Mouse (Mus musculus) limb, embryonic 10.5 days (tissue): ENCODE measurements around the gene Dnali1. TPM values are rescaled to one million over a fixed set of nuclear protein-coding genes. Genes with fewer than 3 reads are reported as not detected.

Source experiments
- DNase-seq: peaks from one replicate; pipeline ENCODE4 v3.0.0-alpha.2; 2017; ENCODE audit warnings: low spot score
- H3K27ac ChIP-seq: fragments of 300-500 bp; sonication (generic); 2 replicates; pipeline ENCODE4 v1.5.1; 2016; ENCODE audit warnings: mild to moderate bottlenecking
- H3K27me3 ChIP-seq: fragments of 300-500 bp; sonication (generic); 2 replicates; pipeline ENCODE4 v1.6.1; 2016; ENCODE audit warnings: low read depth, mild to moderate bottlenecking; ENCODE audit not compliant: poor library complexity, severe bottlenecking
- H3K36me3 ChIP-seq: fragments of 300-500 bp; sonication (generic); 2 replicates; pipeline ENCODE4 v1.6.1; 2016; ENCODE audit warnings: mild to moderate bottlenecking, moderate library complexity
- H3K4me1 ChIP-seq: fragments of 300-500 bp; sonication (generic); 2 replicates; pipeline ENCODE4 v1.6.1; 2016
- H3K4me3 ChIP-seq: fragments of 300-500 bp; sonication (generic); 2 replicates; pipeline ENCODE4 v1.5.1; 2016; ENCODE audit warnings: mild to moderate bottlenecking, moderate library complexity
- H3K9me3 ChIP-seq: fragments of 300-500 bp; sonication (generic); replicated peaks from 2 replicates; pipeline ENCODE4 v1.6.1; 2016; ENCODE audit warnings: mild to moderate bottlenecking
- WGBS: fragments of 180-500 bp; shearing (Covaris S2); methylation state at CpG from one replicate; pipeline ENCODE4 v1.1.7; 2016; 5-methylcytosine and 5-hydroxymethylcytosine counted together
- polyA plus RNA-seq: library from polyadenylated mRNA; unstranded; fragments of >200 nt; fragmentation: Nextera tagmentation; extraction: Ambion mirVana; gene quantifications from 2 replicates; pipeline ENCODE4 v1.2.1, GENCODE M21; 2016

Gene Dnali1
- polyA plus RNA-seq, 1 experiment from 2014 or later, result 0.09 TPM

DNA sequence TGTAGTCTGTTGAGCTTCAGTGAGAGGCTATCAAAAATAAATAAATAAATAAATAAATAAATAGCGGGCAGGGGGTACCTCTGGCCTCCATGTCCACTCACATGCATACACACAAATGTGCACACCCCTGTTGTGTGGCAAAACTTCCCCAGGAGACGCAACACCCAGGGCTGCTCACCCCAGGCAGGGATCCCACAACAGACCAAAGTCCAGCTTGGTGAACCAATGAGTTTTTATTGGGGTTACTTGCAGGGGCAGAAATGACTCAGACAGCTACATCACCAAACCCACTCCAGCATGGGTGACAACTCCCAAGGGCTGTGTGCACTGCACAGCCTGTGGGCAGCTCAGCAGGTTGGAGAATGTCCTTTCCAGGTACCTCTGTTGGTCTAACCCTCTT lies 12.2 kb upstream of the Dnali1 start:
- Histone ChIP-seq H3K27me3 (no peaks in the 10 kb centered on the region), H3K27ac (no peak overlapping the region), H3K4me3 (no peak overlapping the region), H3K9me3 (no peaks in the 10 kb centered on the region), H3K4me1 (no peaks in the 10 kb centered on the region), H3K36me3 (peaks cover 61% of the 10 kb centered on the region)
- 91% methylated on average over 2 of the region's 2 CpGs for WGBS
- DNase-seq, result no peak

- DNase-seq, result peak; percentile 98
- peaks cover 38% of the 10 kb centered on the region for H3K36me3 ChIP-seq
- WGBS, result 1% methylated on average over 78 of the region's 78 CpGs
- H3K9me3 ChIP-seq, result no peaks in the 10 kb centered on the region
- peak within 1 kb of the TSS; percentile 97 for H3K4me3 ChIP-seq
- peaks cover 20% of the 10 kb centered on the region; the same call in 1 of the 2 replicates for H3K27me3 ChIP-seq
- peaks cover 23% of the 10 kb centered on the region for H3K4me1 ChIP-seq
- H3K27ac ChIP-seq, result peak within 1 kb of the TSS; percentile 86
Measured at GRCm38 (mm10) chr4:125066490-125067370, 1.2 kb upstream of the Dnali1 start, which contains the start of gene Snip1. Snip1 (plus strand) TSS chr4:125066672.

- Histone ChIP-seq H3K4me1 (peaks cover 25% of the 10 kb centered on the region), H3K4me3 (no peak overlapping the region), H3K27me3 (peaks cover 33% of the 10 kb centered on the region; the same call in 1 of the 2 replicates), H3K27ac (no peak overlapping the region), H3K36me3 (peaks cover 9% of the 10 kb centered on the region), H3K9me3 (no peaks in the 10 kb centered on the region)
- DNase-seq, result no peak
- 76% methylated on average over 8 of the region's 8 CpGs for WGBS
Measured at GRCm38 (mm10) chr4:125063829-125064228, 1.7 kb downstream of the Dnali1 start.

DNA sequence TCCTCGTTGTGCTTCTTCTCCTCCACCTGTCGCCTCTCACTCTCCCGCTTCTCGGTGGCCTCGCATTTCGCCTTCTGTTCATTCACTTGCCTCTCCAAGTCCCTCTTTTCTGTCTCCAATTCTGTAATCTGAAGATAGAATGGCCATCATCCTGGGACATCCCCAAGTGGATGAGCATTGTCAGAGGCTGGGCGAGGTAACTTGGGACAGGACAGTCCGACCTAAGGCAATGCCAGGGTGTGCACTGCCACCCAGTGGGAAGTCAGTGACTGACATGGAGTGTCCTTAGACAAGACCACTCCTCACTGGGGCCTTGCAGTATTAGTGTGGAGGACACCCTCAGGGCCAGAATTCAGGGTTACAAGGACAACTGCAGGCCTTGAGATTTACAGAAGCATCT lies 6.5 kb downstream of the Dnali1 start:
- DNase-seq, result peak; percentile 70
- Histone ChIP-seq H3K4me1 (peaks cover 39% of the 10 kb centered on the region), H3K27me3 (peaks cover 38% of the 10 kb centered on the region), H3K4me3 (peak overlapping the region; percentile 13; the same call in 1 of the 2 replicates), H3K27ac (no peak overlapping the region), H3K9me3 (no peaks in the 10 kb centered on the region), H3K36me3 (peaks cover 23% of the 10 kb centered on the region)
- WGBS, result 3% methylated on average over 8 of the region's 8 CpGs

GRCm38 (mm10) chr4:125058033-125058432 lies 7.5 kb downstream of the Dnali1 start:
- no peak for DNase-seq
- Histone ChIP-seq H3K27me3 (peaks cover 42% of the 10 kb centered on the region), H3K4me3 (no peak overlapping the region), H3K27ac (no peak overlapping the region), H3K4me1 (peaks cover 39% of the 10 kb centered on the region), H3K36me3 (peaks cover 33% of the 10 kb centered on the region), H3K9me3 (no peaks in the 10 kb centered on the region)
- WGBS, result 60% methylated on average over 5 of the region's 5 CpGs

DNA sequence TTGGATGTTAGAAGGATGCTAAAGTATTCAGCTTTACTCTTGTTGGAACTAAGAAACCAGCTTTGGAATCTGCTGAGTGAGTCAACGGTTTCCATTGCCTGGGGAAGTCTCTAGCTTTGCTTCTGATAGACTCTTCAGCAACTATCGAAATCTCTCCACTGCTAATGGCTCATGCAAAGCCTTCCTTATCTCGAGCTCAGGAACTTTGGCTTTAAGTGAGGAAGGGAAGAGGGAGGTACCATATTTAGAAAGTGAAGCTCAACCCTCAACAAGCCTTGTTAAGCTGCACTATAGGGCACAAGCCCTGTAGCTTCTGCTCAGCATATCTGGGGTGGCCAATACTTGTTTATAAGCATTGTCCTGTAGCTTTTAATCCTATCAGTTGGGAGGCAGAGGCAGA lies 8.2 kb downstream of the Dnali1 start:
- H3K4me3 ChIP-seq, result no peak overlapping the region
- DNase-seq, result no peak
- H3K9me3 ChIP-seq, result no peaks in the 10 kb centered on the region
- peaks cover 45% of the 10 kb centered on the region for H3K27me3 ChIP-seq
- H3K4me1 ChIP-seq, result peaks cover 39% of the 10 kb centered on the region
- H3K36me3 ChIP-seq, result peaks cover 41% of the 10 kb centered on the region
- peak overlapping the region; percentile 20; the same call in 1 of the 2 replicates for H3K27ac ChIP-seq
- 47% methylated on average over 3 of the region's 3 CpGs for WGBS

GRCm38 (mm10) chr4:125056476-125056875 lies 9.0 kb downstream of the Dnali1 start:
- peaks cover 49% of the 10 kb centered on the region for H3K36me3 ChIP-seq
- H3K9me3 ChIP-seq, result no peaks in the 10 kb centered on the region
- H3K27ac ChIP-seq, result peak overlapping the region; percentile 57; the same call in 1 of the 2 replicates
- H3K4me1 ChIP-seq, result peaks cover 39% of the 10 kb centered on the region
- H3K27me3 ChIP-seq, result peaks cover 46% of the 10 kb centered on the region
- no peak overlapping the region for H3K4me3 ChIP-seq
- peak; percentile 47 for DNase-seq
- WGBS, result 48% methylated on average over 4 of the region's 4 CpGs

- no peak overlapping the region for H3K27ac ChIP-seq
- H3K4me3 ChIP-seq, result no peak overlapping the region
- H3K36me3 ChIP-seq, result peaks cover 59% of the 10 kb centered on the region
- 93% methylated on average over 9 of the region's 9 CpGs for WGBS
- H3K27me3 ChIP-seq, result peaks cover 45% of the 10 kb centered on the region
- peaks cover 39% of the 10 kb centered on the region for H3K4me1 ChIP-seq
- no peaks in the 10 kb centered on the region for H3K9me3 ChIP-seq
- DNase-seq, result no peak
Measured at GRCm38 (mm10) chr4:125055385-125055784, 10.1 kb downstream of the Dnali1 start.

DNA sequence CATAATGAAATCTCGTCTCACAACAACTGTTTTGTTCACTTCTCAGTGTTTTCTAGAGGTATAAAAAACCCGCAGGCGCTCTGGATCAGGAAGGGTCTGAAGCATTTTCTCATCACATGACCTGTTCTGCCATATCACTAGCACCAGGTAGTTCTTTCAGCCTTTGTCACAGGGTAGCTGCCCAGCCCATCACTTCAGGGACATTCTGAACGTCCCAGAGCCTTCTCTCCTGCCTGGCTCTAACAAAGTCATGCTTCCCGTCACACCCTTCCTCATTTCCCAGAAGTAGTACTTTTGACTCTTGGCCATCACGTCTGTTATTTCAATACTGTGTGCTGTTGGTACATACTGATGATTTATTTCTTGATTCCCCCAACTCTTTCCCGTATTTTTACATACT lies 21.0 kb downstream of the Dnali1 start:
- no peaks in the 10 kb centered on the region for H3K9me3 ChIP-seq
- H3K4me1 ChIP-seq, result no peaks in the 10 kb centered on the region
- no peak overlapping the region for H3K27ac ChIP-seq
- no peak for DNase-seq
- H3K4me3 ChIP-seq, result no peak overlapping the region
- 91% methylated on average over 7 of the region's 7 CpGs for WGBS
- H3K36me3 ChIP-seq, result peaks cover 99% of the 10 kb centered on the region
- H3K27me3 ChIP-seq, result no peaks in the 10 kb centered on the region

DNA sequence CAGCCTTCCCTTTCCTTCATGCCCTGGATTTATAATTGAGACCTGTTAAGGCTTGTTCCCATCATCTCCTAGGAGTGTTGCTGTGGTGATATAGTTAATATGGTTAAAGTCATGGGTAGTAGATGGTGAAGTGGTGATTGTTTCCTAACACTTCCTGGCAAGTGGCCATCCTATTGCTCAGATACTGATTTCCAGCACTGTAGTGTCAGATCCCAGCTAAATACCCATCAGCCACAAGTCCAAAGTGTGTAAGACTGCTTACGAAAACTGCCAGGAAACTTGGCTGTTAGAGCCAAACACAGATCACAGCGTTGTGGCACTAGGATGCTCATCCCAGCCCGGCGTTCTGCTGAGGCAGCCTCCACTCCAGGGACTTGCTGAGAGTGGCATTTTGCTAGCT lies 31.2 kb downstream of the Dnali1 start:
- no peak for DNase-seq
- Histone ChIP-seq H3K27ac (no peak overlapping the region), H3K4me1 (peaks cover 16% of the 10 kb centered on the region), H3K9me3 (no peaks in the 10 kb centered on the region), H3K4me3 (no peak overlapping the region), H3K27me3 (no peaks in the 10 kb centered on the region), H3K36me3 (peaks cover 71% of the 10 kb centered on the region)
- 94% methylated on average over 4 of the region's 4 CpGs for WGBS

- under 1% methylated on average over 50 of the region's 50 CpGs for WGBS
- H3K9me3 ChIP-seq, result no peaks in the 10 kb centered on the region
- H3K4me1 ChIP-seq, result peaks cover 18% of the 10 kb centered on the region
- peaks cover 34% of the 10 kb centered on the region for H3K27me3 ChIP-seq
- H3K4me3 ChIP-seq, result peak overlapping the region; percentile 99
- peak overlapping the region; percentile 89 for H3K27ac ChIP-seq
- peak; percentile 99 for DNase-seq
- peaks cover 30% of the 10 kb centered on the region for H3K36me3 ChIP-seq
Measured at GRCm38 (mm10) chr4:125029891-125030614, 35.5 kb downstream of the Dnali1 start.

DNA sequence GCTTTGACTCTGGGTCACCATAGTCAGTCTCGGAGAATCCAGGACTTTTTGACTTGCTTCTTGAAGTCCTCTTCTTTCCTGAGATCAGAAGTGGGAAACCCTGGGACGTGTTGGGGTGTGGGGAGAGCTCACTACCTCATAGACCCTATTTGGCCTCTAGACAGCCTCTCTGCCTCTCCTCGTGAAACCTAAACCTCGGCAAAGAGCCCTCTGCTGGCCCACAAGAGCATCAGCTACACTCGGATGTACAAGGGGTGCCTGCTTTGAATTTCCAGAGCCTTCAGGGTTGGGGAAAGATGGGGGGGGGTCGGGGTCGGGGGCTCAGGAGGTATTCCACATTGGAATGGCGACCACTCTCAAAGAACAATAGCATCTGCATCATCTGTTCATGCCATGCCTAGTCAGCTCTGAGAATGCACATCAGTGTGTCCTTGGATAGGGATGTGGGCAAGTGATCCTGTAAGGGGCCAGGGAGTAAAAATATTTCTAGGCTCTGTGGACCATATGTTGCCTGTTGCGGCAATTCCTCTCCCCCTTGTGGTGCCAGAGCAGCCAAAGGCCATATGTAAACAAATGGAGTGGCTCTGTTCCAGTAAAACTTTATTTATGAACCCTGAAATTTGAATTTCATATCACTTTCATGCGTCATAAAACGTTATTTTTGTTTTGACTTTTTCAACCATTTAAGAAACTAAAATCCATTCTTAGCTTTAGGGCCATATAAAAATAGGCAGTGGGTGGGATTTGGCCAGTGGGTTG lies 44.5 kb downstream of the Dnali1 start:
- Histone ChIP-seq H3K36me3 (no peaks in the 10 kb centered on the region), H3K27ac (no peak overlapping the region), H3K27me3 (peaks cover 93% of the 10 kb centered on the region), H3K4me1 (no peaks in the 10 kb centered on the region), H3K9me3 (no peaks in the 10 kb centered on the region), H3K4me3 (no peak overlapping the region)
- WGBS, result 37% methylated on average over 11 of the region's 11 CpGs
- DNase-seq, result peak; percentile 40
